Mouse (Mus musculus) MEL (cell line): Measurements from ENCODE around the gene Cul7. TPM values are rescaled to one million over a fixed set of nuclear protein-coding genes. Genes with fewer than 3 reads are reported as not detected.

Experiments
- DNase-seq: peaks from one replicate; pipeline ENCODE4 v3.0.0; 2011; ENCODE audit warnings: low read depth, low spot score
- H3K27ac ChIP-seq: 2 replicates; pipeline ENCODE4 v1.5.1; 2012; ENCODE audit warnings: low read depth, mild to moderate bottlenecking, control low read depth, low read length, moderate library complexity; ENCODE audit not compliant: control insufficient read depth
- H3K27me3 ChIP-seq, 2 experiments: fragments of 150-350 bp in 1 of 2; sonication (generic) in 1 of 2; 2 replicates each; pipeline ENCODE4 v1.6.1; 2012; ENCODE audit warnings: low read length in 2 of 2, mild to moderate bottlenecking in 2 of 2, improper control_type of control experiment in 1 of 2, moderate library complexity in 1 of 2; ENCODE audit not compliant: insufficient read depth in 2 of 2, control insufficient read depth in 1 of 2
- H3K36me3 ChIP-seq, 2 experiments: 2 replicates each; pipeline ENCODE4 v1.6.1; 2012 to 2014; ENCODE audit warnings: low read length in 2 of 2, improper control_type of control experiment in 1 of 2, inconsistent platforms in 1 of 2, mild to moderate bottlenecking in 1 of 2; ENCODE audit not compliant: insufficient read depth in 2 of 2, control insufficient read depth in 1 of 2
- H3K4me1 ChIP-seq, 2 experiments: fragments of 150-350 bp in 1 of 2; sonication (generic) in 1 of 2; 2 replicates each; pipeline ENCODE4 v1.6.1; 2012; ENCODE audit warnings: low read length in 2 of 2, improper control_type of control experiment in 1 of 2, mild to moderate bottlenecking in 1 of 2; ENCODE audit not compliant: insufficient read depth in 2 of 2, control insufficient read depth in 1 of 2
- H3K4me3 ChIP-seq, 2 experiments: fragments of 150-350 bp in 1 of 2; sonication (generic) in 1 of 2; 2 replicates each; pipeline ENCODE4 v1.5.1; 2012; ENCODE audit warnings: low read depth in 2 of 2, low read length in 2 of 2, mild to moderate bottlenecking in 2 of 2, moderate library complexity in 2 of 2, control low read depth in 1 of 2, improper control_type of control experiment in 1 of 2; ENCODE audit not compliant: control insufficient read depth in 1 of 2, insufficient read depth in 1 of 2
- H3K79me2 ChIP-seq: 2 replicates; pipeline ENCODE4 v1.6.1; 2012; ENCODE audit warnings: mild to moderate bottlenecking, low read length, moderate library complexity; ENCODE audit not compliant: control insufficient read depth, poor library complexity, insufficient read depth
- H3K9ac ChIP-seq: 2 replicates; pipeline ENCODE4 v1.6.1; 2012; ENCODE audit warnings: low read depth, mild to moderate bottlenecking, control low read depth, low read length, moderate library complexity; ENCODE audit not compliant: control insufficient read depth, poor library complexity, severe bottlenecking
- H3K9me3 ChIP-seq: fragments of 150-350 bp; sonication (generic); replicated peaks from 2 replicates; pipeline ENCODE4 v1.6.1; 2012; ENCODE audit warnings: mild to moderate bottlenecking, low read length, improper control_type of control experiment, moderate library complexity; ENCODE audit not compliant: insufficient read depth
- BHLHE40 ChIP-seq: IDR thresholded peaks from 2 replicates; pipeline ENCODE4 v1.6.1; 2012; ENCODE audit warnings: low read depth, mild to moderate bottlenecking, inconsistent platforms, low read length, improper control_type of control experiment, borderline replicate concordance
- CHD2 ChIP-seq: IDR thresholded peaks from 2 replicates; pipeline ENCODE4 v1.6.1; 2011; ENCODE audit warnings: low read length, improper control_type of control experiment
- EP300 ChIP-seq, 2 experiments: IDR thresholded peaks; 2 replicates each; pipeline ENCODE4 v1.6.1; 2011; ENCODE audit warnings: improper control_type of control experiment in 2 of 2, low read length in 2 of 2, low read depth in 1 of 2, mild to moderate bottlenecking in 1 of 2
- GABPA ChIP-seq: IDR thresholded peaks from 2 replicates; pipeline ENCODE4 v1.6.1; 2012; ENCODE audit warnings: low read depth, mild to moderate bottlenecking, inconsistent platforms, low read length, improper control_type of control experiment, moderate library complexity
- HCFC1 ChIP-seq: IDR thresholded peaks from 2 replicates; pipeline ENCODE4 v1.6.1; 2012; ENCODE audit warnings: low read depth, mild to moderate bottlenecking, inconsistent platforms, low read length, improper control_type of control experiment, moderate library complexity
- MAZ ChIP-seq: IDR thresholded peaks from 2 replicates; pipeline ENCODE4 v1.6.1; 2012; ENCODE audit warnings: low read depth, mild to moderate bottlenecking, inconsistent platforms, low read length, improper control_type of control experiment
- MXI1 ChIP-seq: IDR thresholded peaks from 2 replicates; pipeline ENCODE4 v1.6.1; 2011; ENCODE audit warnings: mild to moderate bottlenecking, low read depth, low read length, improper control_type of control experiment
- MYB ChIP-seq: IDR thresholded peaks from 2 replicates; pipeline ENCODE4 v1.6.1; 2011; ENCODE audit warnings: mild to moderate bottlenecking, low read depth, low read length, improper control_type of control experiment
- MYC ChIP-seq: IDR thresholded peaks from 2 replicates; pipeline ENCODE4 v1.6.1; 2011; ENCODE audit warnings: low read depth, mild to moderate bottlenecking, low read length, improper control_type of control experiment, moderate library complexity
- NELFE ChIP-seq: IDR thresholded peaks from 2 replicates; pipeline ENCODE4 v1.6.1; 2011; ENCODE audit warnings: low read depth, low read length, improper control_type of control experiment
- NRF1 ChIP-seq: IDR thresholded peaks from 2 replicates; pipeline ENCODE4 v1.6.1; 2014; ENCODE audit warnings: low read depth, mild to moderate bottlenecking, inconsistent platforms, low read length, improper control_type of control experiment, moderate library complexity; ENCODE audit not compliant: poor library complexity, insufficient read depth, severe bottlenecking
- POLR2AphosphoS2 ChIP-seq: IDR thresholded peaks from 2 replicates; pipeline ENCODE4 v1.6.1; 2011; ENCODE audit warnings: low read length, improper control_type of control experiment
- RAD21 ChIP-seq: IDR thresholded peaks from 2 replicates; pipeline ENCODE4 v1.6.1; 2011; ENCODE audit warnings: mild to moderate bottlenecking, low read depth, low read length, improper control_type of control experiment
- SIN3A ChIP-seq: IDR thresholded peaks from 2 replicates; pipeline ENCODE4 v1.6.1; 2012; ENCODE audit warnings: low read length, improper control_type of control experiment, inconsistent platforms
- SMC3 ChIP-seq: IDR thresholded peaks from 2 replicates; pipeline ENCODE4 v1.6.1; 2011; ENCODE audit warnings: low read depth, low read length, improper control_type of control experiment
- TAL1 ChIP-seq: IDR thresholded peaks from 2 replicates; pipeline ENCODE4 v1.6.1; 2012; ENCODE audit warnings: mild to moderate bottlenecking, inconsistent platforms, low read length, moderate library complexity, mixed read lengths
- UBTF ChIP-seq: IDR thresholded peaks from 2 replicates; pipeline ENCODE4 v1.6.1; 2012; ENCODE audit warnings: low read depth, mild to moderate bottlenecking, inconsistent platforms, low read length, improper control_type of control experiment, moderate library complexity, borderline replicate concordance; ENCODE audit not compliant: insufficient read depth
- ZC3H11A ChIP-seq: IDR thresholded peaks from 2 replicates; pipeline ENCODE4 v1.6.1; 2012; ENCODE audit warnings: low read depth, mild to moderate bottlenecking, inconsistent platforms, low read length, improper control_type of control experiment
- ZKSCAN1 ChIP-seq: IDR thresholded peaks from 2 replicates; pipeline ENCODE4 v1.6.1; 2012; ENCODE audit warnings: low read depth, mild to moderate bottlenecking, inconsistent platforms, low read length, improper control_type of control experiment, moderate library complexity
- ZMIZ1 ChIP-seq: IDR thresholded peaks from 2 replicates; pipeline ENCODE4 v1.6.1; 2012; ENCODE audit warnings: low read depth, mild to moderate bottlenecking, inconsistent platforms, low read length, improper control_type of control experiment, moderate library complexity
- ZNF384 ChIP-seq: IDR thresholded peaks from 2 replicates; pipeline ENCODE4 v1.6.1; 2012; ENCODE audit warnings: low read depth, mild to moderate bottlenecking, inconsistent platforms, low read length, improper control_type of control experiment
- polyA plus RNA-seq, 2 experiments: library from polyadenylated mRNA; stranded (reverse) in 1 of 2; unstranded in 1 of 2; fragments of >175 nt in 1 of 2; fragments of >200 nt in 1 of 2; gene quantifications; 2 replicates each; pipeline versions ENCODE4 v1.2.1 to v1.2.4; 2012; ENCODE audit warnings: low replicate concordance in 2 of 2, low read depth in 1 of 2; ENCODE audit not compliant: insufficient read length in 2 of 2, insufficient read depth in 1 of 2, missing spikeins in 1 of 2
- total RNA-seq: library from RNA; depleted of rRNA; stranded (reverse); fragments of 300-350 nt; gene quantifications from 2 replicates; pipeline ENCODE4 v1.2.3, GENCODE M21; 2012

Gene Cul7
- total and polyA plus RNA-seq, 3 experiments = 32.6 to 45.8 (median 35.8) TPM

GRCm38 (mm10) chr17:46661981-46662380 lies 11.8 kb downstream of the Cul7 start:
- Histone ChIP-seq H3K9me3 (no peaks in the 10 kb centered on the region), H3K36me3 (no peaks in the 10 kb centered on the region; a peak in 1 of 4 replicates), H3K4me3 (no peak overlapping the region), H3K27ac (no peak overlapping the region)
- no peak for TF ChIP-seq ZNF384
- TF ChIP-seq NELFE = no peak
- TF ChIP-seq, all 39 proteins: peak for 0
- Histone ChIP-seq H3K79me2 (no peaks in the 10 kb centered on the region), H3K4me1 (no peaks in the 10 kb centered on the region), H3K9ac (no peak overlapping the region), H3K27me3 (no peaks in the 10 kb centered on the region)
- no peak for DNase-seq

- Histone ChIP-seq H3K36me3 (no peaks in the 10 kb centered on the region; a peak in 1 of 4 replicates), H3K9ac (no peak overlapping the region), H3K9me3 (no peaks in the 10 kb centered on the region), H3K27ac (no peak overlapping the region), H3K27me3 (no peaks in the 10 kb centered on the region), H3K4me1 (no peaks in the 10 kb centered on the region), H3K4me3 (no peak overlapping the region), H3K79me2 (no peaks in the 10 kb centered on the region)
- no peak for DNase-seq
- TF ChIP-seq TAL1 = no peak
- no peak for TF ChIP-seq EP300 (IDR thresholded peaks at IDR 0.05; ENCODE audit: low read depth in 1 of 2, low read length in 2 of 2)
- no peak for TF ChIP-seq MYC
- no peak for TF ChIP-seq SMC3
- no peak for TF ChIP-seq ZNF384
- no peak for TF ChIP-seq POLR2AphosphoS2
- TF ChIP-seq CHD2 = no peak
- no peak for TF ChIP-seq BHLHE40
Observed at GRCm38 (mm10) chr17:46662730-46663129, 12.6 kb downstream of the Cul7 start.

- Histone ChIP-seq H3K4me1 (no peaks in the 10 kb centered on the region), H3K36me3 (no peaks in the 10 kb centered on the region; a peak in 1 of 4 replicates), H3K27me3 (no peaks in the 10 kb centered on the region), H3K27ac (no peak overlapping the region), H3K9me3 (no peaks in the 10 kb centered on the region), H3K9ac (no peak overlapping the region), H3K79me2 (0 out of 2 replicates have a peak, but pooled peaks cover under 1% of the 10 kb centered on the region), H3K4me3 (no peak overlapping the region)
- no peak for DNase-seq
- TF ChIP-seq SIN3A (no peak), RAD21 (no peak), MYB (no peak), NRF1 (no peak), MAZ (no peak), ZC3H11A (no peak), UBTF (no peak), GABPA (no peak), ZMIZ1 (no peak), MXI1 (no peak), ZNF384 (no peak), ZKSCAN1 (no peak), HCFC1 (no peak)
Observed at GRCm38 (mm10) chr17:46667712-46668111, 17.6 kb downstream of the Cul7 start.
